Mouse (Mus musculus) kidney, postnatal 25 days (tissue): ENCODE results near the gene Ripply2.
A peak's percentile ranks its signal among the peaks of the same experiment; 100 is the strongest.

Experiments
- DNase-seq, 2 experiments: peaks; one replicate each; pipeline ENCODE4 v3.0.0; 2021; ENCODE audit warnings: mixed read lengths in 2 of 2

Ripply2 gene

DNA sequence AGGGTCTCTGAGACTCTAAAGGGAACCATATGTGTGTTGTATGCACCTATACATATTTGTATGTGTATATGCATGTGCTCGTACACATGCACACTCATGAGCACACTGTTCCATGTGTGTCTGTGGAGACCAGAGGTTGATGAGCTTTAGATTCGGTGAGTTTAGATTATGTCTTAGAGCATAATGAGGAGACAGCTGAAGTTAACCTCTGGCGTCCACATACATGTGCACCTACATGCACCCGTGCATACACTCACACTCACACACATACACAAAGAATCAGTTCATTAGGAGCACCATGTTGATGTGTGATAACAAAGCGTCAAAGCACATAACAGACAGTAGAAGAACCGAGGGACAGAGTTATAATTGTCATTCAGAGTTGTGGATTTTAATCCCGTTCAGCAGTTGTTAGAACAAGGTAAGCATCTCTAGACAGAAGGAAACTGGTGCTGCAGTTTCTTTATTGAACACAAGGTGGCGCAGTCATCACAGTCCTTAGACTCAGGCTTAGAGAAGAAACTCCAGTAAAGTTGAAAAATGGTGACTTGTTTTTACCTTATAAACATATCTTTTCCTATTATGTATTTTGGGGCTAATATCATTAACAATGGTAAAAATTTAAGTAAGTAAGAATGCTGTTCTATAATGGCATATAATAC, 12.2 kb downstream of the Ripply2 start:
- DNase-seq = peak; percentile 45 to 79

DNA sequence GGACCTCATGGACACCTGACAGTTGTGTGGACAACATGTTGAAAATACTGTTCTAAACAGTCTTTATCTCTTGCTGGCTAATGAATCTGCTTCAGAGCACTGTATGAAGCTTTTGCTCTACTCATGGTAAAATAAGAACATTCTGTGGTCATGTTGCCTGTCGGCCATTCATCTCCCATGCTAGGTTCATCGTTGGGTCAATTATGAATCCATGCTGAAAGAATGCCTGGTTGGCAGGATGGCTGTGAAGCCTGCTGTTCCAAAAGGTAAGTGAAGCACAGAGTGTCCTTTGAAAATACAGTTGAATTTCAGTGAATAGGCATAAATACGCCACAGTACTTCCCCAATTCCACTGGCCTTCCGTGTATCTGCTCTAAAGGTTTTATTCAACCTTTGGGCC, 16.9 kb downstream of the Ripply2 start:
- DNase-seq = no peak

DNA sequence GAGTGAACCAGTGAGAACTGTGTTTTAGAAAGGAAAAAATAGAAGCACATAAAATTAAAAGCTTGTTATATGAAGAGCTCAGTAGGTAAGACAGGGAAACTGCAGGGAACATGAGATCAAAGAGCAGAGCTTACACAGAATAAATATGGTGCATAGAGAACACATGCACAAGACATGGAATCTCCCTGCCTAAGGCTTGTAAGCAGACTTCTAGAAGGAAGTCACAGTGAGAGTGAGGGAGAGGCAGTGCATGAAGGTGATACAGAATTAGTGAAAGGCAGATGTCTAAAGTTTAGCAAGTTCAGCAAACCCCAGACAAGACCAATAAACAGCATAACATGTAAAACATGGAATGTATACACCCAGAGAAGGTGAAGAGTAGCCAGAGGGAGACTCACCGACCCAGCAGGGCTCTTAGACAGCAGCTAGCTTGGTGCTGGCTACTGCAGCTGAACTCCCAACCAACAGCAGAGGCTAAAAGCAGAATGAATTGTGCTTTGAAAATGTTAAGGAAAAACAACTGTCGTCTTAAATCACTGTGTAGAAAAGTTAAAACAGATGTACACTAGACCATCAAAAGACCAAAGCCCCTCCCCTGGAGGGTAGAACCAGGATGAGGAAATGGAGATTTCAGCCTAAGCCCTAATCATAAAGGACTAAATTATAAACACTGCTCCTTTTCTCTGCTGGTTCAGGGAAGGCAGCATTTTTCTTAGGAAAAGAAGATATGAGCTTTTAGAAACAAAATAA, 19.7 kb downstream of the Ripply2 start:
- DNase-seq = no peak

DNA sequence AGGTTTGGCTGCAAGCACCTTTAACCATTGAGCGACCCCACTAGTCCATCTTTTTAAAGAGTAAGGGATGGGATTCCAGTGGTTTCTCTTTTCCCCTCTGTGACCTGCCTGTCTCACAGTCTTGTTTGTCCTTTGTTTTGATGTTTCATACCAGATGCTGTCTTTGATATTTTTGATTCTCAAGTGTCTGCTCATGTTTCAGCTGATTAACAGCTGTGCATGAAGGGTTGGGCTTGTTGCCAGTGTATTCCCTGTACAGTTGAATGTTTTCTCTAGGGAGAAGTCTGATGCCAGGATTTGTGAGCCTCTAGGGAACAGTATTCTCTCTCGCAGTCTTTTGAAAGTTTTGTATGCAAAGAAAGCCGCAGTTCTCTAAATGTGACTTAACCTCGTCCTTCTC, 34.1 kb downstream of the Ripply2 start:
- DNase-seq = peak in 1 of 2 experiments; percentile 11

DNA sequence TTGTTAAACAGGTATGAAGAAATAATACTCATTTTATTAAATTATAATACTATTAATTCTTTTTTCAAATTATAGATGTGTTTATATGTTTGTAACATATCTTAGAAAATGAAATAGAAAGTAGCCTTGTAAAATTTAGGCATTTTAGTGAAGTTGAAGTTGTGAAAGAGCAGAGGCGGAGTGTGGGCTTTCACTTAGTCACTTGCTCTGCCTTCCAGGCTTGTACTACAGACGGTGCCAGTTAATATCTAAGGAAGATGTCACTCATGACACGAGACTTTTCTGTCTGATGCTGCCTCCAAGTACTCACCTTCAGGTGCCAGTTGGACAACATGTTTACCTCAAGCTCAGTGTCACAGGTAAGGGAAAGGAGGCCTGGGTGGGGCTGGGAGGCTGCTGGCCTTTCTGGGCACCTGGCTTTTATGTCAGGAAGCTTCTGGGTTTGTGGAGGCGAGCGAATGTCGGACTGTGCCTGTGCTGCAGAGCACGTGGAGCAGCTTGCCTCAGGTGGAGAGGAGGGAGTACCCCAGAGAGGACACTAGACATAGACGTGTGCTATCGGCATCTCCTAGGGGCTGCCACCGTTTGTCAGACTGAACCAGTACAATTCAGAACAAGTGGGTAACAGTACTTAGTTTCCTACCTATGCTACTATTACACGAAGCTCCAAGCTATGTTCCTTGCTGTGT, 40.4 kb downstream of the Ripply2 start:
- DNase-seq = no peak

DNA sequence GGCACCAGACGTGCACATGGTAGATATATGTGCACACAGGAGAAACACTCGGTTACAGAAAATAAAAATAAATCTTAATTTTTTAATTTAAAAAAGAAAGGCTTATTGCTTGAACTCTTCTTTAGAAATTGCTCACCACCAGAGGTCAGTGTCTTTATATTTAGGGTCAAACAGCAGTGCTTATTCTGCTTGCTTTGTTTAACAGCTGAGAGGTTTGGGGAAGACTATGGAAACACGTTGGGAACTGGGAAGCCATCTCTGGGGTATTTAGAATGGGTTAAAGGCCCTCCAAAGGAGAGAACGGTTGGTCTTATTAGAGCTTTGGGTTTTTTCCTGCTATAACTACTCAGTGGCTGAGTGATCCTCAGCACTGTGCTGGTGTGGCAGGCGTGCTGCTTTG, 47.0 kb downstream of the Ripply2 start:
- no peak for DNase-seq

DNA sequence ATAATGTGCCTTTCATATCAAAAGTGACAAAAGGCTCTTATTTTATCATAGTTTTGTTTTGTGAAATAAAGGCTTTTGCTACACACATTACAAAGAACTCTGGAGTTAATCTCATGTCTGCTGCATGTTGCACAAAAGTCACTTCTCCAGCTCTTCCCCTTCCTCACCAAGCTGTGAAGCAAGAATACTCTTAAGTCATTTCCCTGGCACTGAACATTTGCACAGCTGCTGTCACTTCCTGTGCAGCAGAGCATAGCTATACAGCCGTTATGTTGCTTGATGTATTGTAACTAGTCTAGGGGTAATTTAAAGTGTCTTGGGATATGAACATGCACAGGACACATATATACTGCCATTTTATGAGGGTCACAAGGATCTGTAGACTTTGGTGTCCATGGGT, 52.8 kb downstream of the Ripply2 start:
- DNase-seq = no peak
